Mouse (Mus musculus): Measurements from ENCODE around the gene C4b. TPM values are rescaled to one million over a fixed set of nuclear protein-coding genes. Genes with fewer than 3 reads are reported as not detected.
"Not testable (repeated sequence)": the region's sequence is repeated elsewhere in the genome, so short reads cannot be mapped to it uniquely, and the experiment has no call there.

The C4b gene
- polyA plus RNA-seq (2015; fragmentation: Nextera tagmentation; extraction: Ambion mirVana), result 0.73 and 1.3 TPM in 2 replicates

DNA sequence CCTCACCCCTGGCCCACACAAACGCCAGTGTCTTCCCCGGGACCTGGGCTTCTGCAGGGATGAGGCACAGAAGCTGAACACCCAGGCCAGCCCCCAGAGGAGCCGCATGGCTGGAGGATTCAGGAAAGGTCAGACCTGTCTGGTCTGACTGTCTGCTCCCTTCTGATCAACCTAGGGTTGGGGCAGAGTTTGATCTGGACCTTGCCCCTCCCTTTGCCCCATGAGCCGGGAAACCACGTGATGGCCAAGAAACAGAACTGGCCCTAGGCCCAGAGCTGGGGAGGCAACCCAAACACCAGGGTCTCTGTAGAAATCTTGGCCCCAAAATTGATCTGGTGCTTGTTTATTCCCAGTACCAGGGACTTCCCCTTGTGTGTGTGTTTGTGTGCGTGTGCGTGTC, at the start of gene C4b:
Gene C4b (minus strand): TSS at position 164 of the 400 bp plus-strand sequence.
- no peak within 1 kb of the TSS for H3K9ac ChIP-seq (ENCODE audit: low read length)
- no peak within 1 kb of the TSS for H3K27ac ChIP-seq (replicated peaks)
- H3K27me3 ChIP-seq (ENCODE audit: control insufficient read depth, insufficient read depth, low read length), result no peaks in the 10 kb centered on the region
- H3K36me3 ChIP-seq (ENCODE audit: control insufficient read depth, insufficient read depth, low read length), result no peaks in the 10 kb centered on the region
- no peak for DNase-seq (ENCODE audit: low spot score)
- no peak within 1 kb of the TSS for H3K4me3 ChIP-seq (ENCODE audit: low read depth, low read length)
- H3K9me3 ChIP-seq (ENCODE audit: control insufficient read depth, low read length), result no peaks in the 10 kb centered on the region
- ATAC-seq (ENCODE audit: low FRiP score, low TSS enrichment), result no peak
- WGBS, result 71% methylated on average over 7 of the region's 7 CpGs
- no peak within 1 kb of the TSS for H3K4me2 ChIP-seq (replicated peaks; ENCODE audit: low read depth)
- H3K4me1 ChIP-seq (replicated peaks; ENCODE audit: control insufficient read depth, insufficient read depth), result no peaks in the 10 kb centered on the region
- TF ChIP-seq CTCF (IDR thresholded peaks at IDR 0.05; ENCODE audit: low read depth), result no peak
- no peak for TF ChIP-seq EP300 (optimal IDR thresholded peaks at IDR 0.05)

DNA sequence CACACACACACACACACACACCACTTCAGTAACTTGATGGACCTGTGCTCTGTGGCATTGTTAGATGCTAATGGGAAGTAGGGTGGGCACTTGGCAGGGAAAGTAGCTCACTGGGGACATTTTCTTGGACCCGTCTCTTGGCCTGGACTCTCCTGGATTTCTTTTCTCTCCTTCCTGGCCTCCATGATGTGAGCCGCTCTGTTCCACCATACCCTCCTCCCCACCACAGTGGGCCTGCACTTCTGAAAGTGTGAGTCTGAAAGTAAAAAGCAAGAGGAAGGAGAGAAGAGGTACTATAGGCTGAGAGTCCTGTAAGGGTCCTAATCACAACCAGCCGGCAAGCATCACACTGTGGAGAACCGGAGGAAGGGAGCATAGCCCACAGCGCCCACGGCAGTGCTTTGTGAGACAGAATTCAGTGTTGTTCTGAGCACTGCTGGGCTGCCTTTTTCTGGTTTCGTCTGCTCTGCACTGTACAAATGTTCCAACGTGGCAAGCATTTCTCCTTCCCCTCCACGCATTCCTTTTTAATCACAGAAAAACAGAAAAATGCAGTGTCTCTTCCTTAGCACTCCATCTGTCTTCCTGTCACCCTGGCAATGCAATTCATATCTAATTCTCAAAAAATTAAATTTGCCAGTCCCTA, 34.1 kb upstream of the C4b start:
- DNase-seq (ENCODE audit: low spot score), result no peak
- no peak for TF ChIP-seq CTCF (IDR thresholded peaks at IDR 0.05; ENCODE audit: low read depth)
- no peak for TF ChIP-seq EP300 (optimal IDR thresholded peaks at IDR 0.05)

DNA sequence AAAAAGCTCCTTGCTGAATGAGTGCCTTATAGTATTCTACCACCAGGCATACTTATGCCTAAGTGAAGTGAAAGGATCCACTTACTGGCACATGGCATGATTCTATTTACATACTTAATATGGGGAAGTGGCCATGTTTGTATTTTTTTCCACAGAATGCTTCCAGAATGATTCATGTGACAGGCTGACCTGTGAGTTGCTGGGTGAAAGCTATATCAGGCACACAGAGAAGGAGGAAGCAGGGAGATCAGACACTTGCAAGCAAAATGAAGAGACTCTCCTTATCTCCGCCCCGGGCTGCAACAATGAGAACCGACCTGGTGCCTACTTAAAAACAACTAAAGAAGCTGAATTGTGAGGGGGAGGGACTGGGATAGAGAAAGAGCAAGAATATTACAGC, 17.8 kb upstream of the C4b start:
- Histone ChIP-seq H3K4me2 (replicated peaks; ENCODE audit: low read depth) (no peak overlapping the region), H3K9me3 (ENCODE audit: control insufficient read depth, low read length) (no peaks in the 10 kb centered on the region), H3K4me3 (ENCODE audit: low read depth, low read length) (no peak overlapping the region), H3K36me3 (ENCODE audit: control insufficient read depth, insufficient read depth, low read length) (no peaks in the 10 kb centered on the region), H3K27me3 (ENCODE audit: control insufficient read depth, insufficient read depth, low read length) (no peaks in the 10 kb centered on the region), H3K4me1 (replicated peaks; ENCODE audit: control insufficient read depth, insufficient read depth) (no peaks in the 10 kb centered on the region), H3K27ac (replicated peaks) (no peak overlapping the region), H3K9ac (ENCODE audit: low read length) (no peak overlapping the region)
- ATAC-seq (ENCODE audit: low FRiP score, low TSS enrichment) (no peak), DNase-seq (ENCODE audit: low spot score) (no peak)
- TF ChIP-seq CTCF (IDR thresholded peaks at IDR 0.05; ENCODE audit: low read depth), result no peak
- WGBS, result 56% methylated on average over 3 of the region's 3 CpGs

More for the DNA sequence above, 34.1 kb upstream of the C4b start:
- no peak overlapping the region for H3K4me3 ChIP-seq (ENCODE audit: low read depth, low read length)
- H3K4me2 ChIP-seq (replicated peaks; ENCODE audit: low read depth), result no peak overlapping the region
- H3K27ac ChIP-seq (replicated peaks), result no peak overlapping the region
- H3K9ac ChIP-seq (ENCODE audit: low read length), result no peak overlapping the region
- WGBS, result 68% methylated on average over 9 of the region's 9 CpGs
- H3K36me3 ChIP-seq (ENCODE audit: control insufficient read depth, insufficient read depth, low read length), result no peaks in the 10 kb centered on the region
- no peak for ATAC-seq (ENCODE audit: low FRiP score, low TSS enrichment)
- H3K9me3 ChIP-seq (ENCODE audit: control insufficient read depth, low read length), result no peaks in the 10 kb centered on the region
- H3K27me3 ChIP-seq (ENCODE audit: control insufficient read depth, insufficient read depth, low read length), result no peaks in the 10 kb centered on the region
- H3K4me1 ChIP-seq (replicated peaks; ENCODE audit: control insufficient read depth, insufficient read depth), result no peaks in the 10 kb centered on the region

DNA sequence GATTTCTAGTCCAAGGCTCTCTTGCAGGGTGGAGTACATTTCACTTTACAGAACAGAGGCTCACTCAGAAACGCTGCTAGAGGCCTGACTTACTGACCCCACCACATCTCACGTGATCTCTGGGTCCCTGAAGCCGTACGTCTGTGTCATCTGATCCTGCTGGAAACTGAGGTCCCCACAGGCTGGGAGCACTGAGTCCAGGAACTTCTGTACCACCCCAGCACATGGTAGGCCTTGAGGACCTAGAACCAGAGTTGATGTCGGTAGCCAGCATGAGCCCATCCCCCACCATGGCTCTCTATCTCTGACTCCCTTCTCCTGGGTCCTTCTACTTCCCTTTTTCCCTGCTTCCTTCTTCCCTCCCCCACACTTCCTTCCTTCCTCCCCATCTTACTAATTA, 2.8 kb upstream of the C4b start:
- no peak overlapping the region for H3K9ac ChIP-seq (ENCODE audit: low read length)
- DNase-seq (ENCODE audit: low spot score), result no peak
- H3K4me3 ChIP-seq (ENCODE audit: low read depth, low read length), result no peak overlapping the region
- no peaks in the 10 kb centered on the region for H3K27me3 ChIP-seq (ENCODE audit: control insufficient read depth, insufficient read depth, low read length)
- H3K27ac ChIP-seq (replicated peaks), result no peak overlapping the region
- no peak overlapping the region for H3K4me2 ChIP-seq (replicated peaks; ENCODE audit: low read depth)
- H3K4me1 ChIP-seq (replicated peaks; ENCODE audit: control insufficient read depth, insufficient read depth), result no peaks in the 10 kb centered on the region
- no peaks in the 10 kb centered on the region for H3K36me3 ChIP-seq (ENCODE audit: control insufficient read depth, insufficient read depth, low read length)
- 75% methylated on average over 5 of the region's 5 CpGs for WGBS
- ATAC-seq (ENCODE audit: low FRiP score, low TSS enrichment), result no peak
- TF ChIP-seq EP300 (optimal IDR thresholded peaks at IDR 0.05) (no peak), CTCF (IDR thresholded peaks at IDR 0.05; ENCODE audit: low read depth) (no peak)
- H3K9me3 ChIP-seq (ENCODE audit: control insufficient read depth, low read length), result no peaks in the 10 kb centered on the region

DNA sequence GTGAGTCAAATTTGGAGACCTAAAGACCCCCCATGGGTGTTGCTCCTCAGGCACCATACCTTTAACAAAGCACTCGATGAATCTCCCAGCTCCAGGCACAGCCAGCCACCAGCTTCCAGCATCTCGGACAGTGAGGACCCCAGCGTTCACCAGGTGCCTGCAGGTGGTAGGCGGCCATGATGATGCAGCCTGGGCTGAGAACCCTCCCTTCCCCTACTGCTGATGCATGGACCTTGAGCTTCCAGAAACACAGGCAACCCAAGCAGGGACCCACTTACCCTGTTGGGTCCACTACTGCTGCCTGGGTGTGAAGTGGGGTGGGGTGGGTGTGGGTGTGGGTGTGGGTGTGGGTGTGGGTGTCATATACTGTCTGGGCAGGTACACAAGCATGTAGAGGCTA, 1.5 kb upstream of the C4b start:
- ATAC-seq (ENCODE audit: low FRiP score, low TSS enrichment); H3K9ac ChIP-seq (ENCODE audit: low read length); H3K27ac ChIP-seq (replicated peaks); H3K9me3 ChIP-seq (ENCODE audit: control insufficient read depth, low read length); H3K4me2 ChIP-seq (replicated peaks; ENCODE audit: low read depth); DNase-seq (ENCODE audit: low spot score); H3K36me3 ChIP-seq (ENCODE audit: control insufficient read depth, insufficient read depth, low read length); H3K4me1 ChIP-seq (replicated peaks; ENCODE audit: control insufficient read depth, insufficient read depth); H3K27me3 ChIP-seq (ENCODE audit: control insufficient read depth, insufficient read depth, low read length); H3K4me3 ChIP-seq (ENCODE audit: low read depth, low read length): not testable (repeated sequence)
- WGBS, result 84% methylated on average over 4 of the region's 4 CpGs

DNA sequence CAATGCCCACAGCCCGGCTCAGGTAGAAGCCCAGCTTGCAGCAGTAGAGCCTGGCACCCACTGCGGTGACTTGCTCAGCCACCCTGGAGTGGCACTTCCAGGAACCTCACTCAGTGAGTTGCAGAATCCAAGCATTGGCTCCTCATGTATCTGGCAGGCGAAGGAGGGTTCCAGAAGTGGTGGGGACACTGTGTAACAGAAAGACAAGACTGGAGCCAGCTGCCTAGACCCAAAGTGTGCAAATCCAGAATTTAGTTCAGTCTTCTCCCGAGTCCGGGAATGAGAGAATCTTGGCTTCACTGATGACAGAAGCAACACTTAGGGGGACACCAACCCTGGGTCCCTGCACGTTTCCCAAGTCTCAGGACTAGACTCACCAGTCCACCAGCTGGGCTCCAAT, 929 bp upstream of the C4b start:
- H3K36me3 ChIP-seq (ENCODE audit: control insufficient read depth, insufficient read depth, low read length); H3K4me3 ChIP-seq (ENCODE audit: low read depth, low read length); ATAC-seq (ENCODE audit: low FRiP score, low TSS enrichment); H3K9ac ChIP-seq (ENCODE audit: low read length); H3K27me3 ChIP-seq (ENCODE audit: control insufficient read depth, insufficient read depth, low read length); H3K4me2 ChIP-seq (replicated peaks; ENCODE audit: low read depth); H3K4me1 ChIP-seq (replicated peaks; ENCODE audit: control insufficient read depth, insufficient read depth); DNase-seq (ENCODE audit: low spot score); H3K9me3 ChIP-seq (ENCODE audit: control insufficient read depth, low read length); H3K27ac ChIP-seq (replicated peaks): not testable (repeated sequence)
- 75% methylated on average over 6 of the region's 6 CpGs for WGBS
